Mouse (Mus musculus): ENCODE measurements at regions not wholly inside any gene's neighbourhood (a gene's known extent, or its start where the extent isn't known, plus 50 kb on each side); places are given as distances from the start of the nearest gene placed in this dataset.

DNA sequence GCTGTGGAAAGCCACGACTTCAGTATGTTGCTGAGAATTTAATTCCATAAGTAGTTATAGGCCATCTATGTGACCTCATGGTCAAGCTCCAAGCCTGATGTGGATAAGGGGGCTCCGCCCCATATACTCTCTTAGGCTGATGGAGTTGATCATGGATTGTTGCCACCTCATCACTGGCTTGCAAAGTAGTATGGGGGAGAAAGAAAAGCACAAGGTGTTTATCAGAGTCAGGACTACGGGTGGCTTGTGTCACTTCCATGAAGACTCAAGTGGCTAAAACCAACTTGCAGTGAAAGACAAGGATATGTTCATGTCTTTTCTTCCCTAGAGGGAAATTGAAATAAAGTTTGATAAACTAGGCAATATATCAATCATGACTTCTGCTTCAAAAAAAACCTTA, 102.9 kb upstream of the Fut8 start:
- TF ChIP-seq CTCF (IDR thresholded peaks at IDR 0.05; ENCODE audit: insufficient read depth, low read length): no peak
- TF ChIP-seq POLR2A (IDR thresholded peaks at IDR 0.05; ENCODE audit: borderline replicate concordance, extremely low read depth, low read depth, low read length): no peak
